Mouse (Mus musculus) lung, postnatal 4 days (tissue): ENCODE data around the gene Tollip.

Source experiments
- DNase-seq, 2 experiments: peaks; one replicate each; pipeline ENCODE4 v3.0.0; 2021

Gene Tollip

GRCm38 (mm10) chr7:141918407-141918806 lies at the start of gene Tollip:
TSS of gene Tollip (minus strand) at chr7:141918507.
- no peak for DNase-seq

DNA sequence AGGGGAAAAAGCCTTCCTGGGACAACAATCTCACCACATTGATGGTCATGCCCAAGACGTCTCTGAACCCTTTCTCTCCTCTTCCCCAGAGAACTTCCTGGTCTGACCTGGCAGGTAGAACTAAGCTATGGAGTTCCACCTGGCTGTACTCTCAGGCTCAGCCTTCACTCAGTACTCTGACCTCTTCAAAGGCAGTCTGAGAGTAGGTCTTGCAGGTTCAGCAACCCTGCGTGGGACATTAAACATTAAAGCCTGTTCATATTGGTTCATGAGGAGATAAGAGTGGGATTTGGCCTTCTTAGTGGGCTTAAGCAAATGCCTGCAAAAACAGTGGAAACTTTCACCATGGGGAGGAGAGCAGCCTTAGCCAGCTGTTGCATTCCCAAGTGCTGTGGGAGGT lies 48.0 kb upstream of the Tollip start:
- no peak for DNase-seq

DNA sequence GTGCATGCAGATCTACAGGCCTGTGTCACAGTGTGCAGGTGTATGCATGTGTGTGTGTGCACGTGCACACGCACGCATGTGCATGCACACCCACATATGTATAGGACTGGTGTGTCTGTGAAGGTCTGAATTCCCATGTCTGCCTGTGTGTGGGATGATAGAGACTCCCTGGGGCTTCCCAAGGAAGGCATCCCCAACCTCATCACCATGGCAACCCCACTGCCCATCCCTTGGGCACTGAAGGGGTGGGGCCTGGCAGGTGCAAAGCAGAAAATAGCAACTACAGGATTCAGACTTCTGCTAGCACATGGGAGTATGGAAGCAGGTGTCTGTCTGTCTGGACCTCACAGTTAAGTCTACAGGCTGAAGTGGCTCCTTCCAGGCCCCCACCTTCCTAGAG lies 44.2 kb upstream of the Tollip start:
- no peak for DNase-seq

GRCm38 (mm10) chr7:141961491-141961890 lies 43.2 kb upstream of the Tollip start:
- DNase-seq = no peak

DNA sequence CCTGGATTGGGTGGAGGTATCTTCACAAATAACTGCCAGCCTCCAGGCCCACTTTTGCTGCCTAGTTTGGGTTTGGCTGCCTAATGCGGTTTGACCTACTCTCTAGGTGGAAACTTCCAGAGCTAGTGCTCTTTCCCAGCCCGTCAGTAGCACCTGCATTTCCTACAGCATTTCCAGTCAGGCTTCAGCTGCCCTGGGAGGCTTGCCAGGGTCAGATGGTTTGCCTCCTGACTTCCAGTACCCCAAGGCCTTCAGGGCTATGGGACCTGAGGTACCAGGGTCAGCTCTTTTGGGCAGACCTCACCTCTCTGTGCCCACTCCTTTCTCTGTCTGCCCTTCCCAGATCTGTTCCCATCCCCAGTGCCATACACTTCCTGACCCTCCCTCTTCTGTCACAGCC lies 42.6 kb upstream of the Tollip start:
- no peak for DNase-seq

GRCm38 (mm10) chr7:141959133-141959532 lies 40.8 kb upstream of the Tollip start:
- peak in 1 of 2 experiments; percentile 20 for DNase-seq

- DNase-seq = no peak
Measured at GRCm38 (mm10) chr7:141958211-141958610, 39.9 kb upstream of the Tollip start.

- DNase-seq = no peak
Measured at GRCm38 (mm10) chr7:141957524-141958051, 39.3 kb upstream of the Tollip start.

DNA sequence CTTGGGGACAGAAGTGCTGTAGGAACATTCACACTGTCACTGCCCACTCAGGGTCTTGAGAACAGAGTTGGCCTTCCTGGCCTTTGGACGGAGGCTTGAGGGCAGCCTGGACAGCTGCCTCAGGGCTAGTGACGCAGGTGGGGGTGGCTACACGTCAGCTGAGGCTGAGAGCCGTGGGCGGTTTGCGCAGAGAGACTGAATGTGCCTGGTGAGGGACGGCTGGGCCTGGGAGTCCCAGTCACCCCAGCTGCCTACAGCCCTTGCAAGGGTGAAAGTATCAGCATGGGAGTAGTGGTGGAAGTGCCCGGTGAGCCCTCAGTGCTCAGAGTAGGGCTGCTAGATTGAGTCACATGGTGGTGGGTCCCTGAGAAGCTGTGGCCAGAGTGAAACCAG lies 37.9 kb upstream of the Tollip start:
- DNase-seq = no peak

DNA sequence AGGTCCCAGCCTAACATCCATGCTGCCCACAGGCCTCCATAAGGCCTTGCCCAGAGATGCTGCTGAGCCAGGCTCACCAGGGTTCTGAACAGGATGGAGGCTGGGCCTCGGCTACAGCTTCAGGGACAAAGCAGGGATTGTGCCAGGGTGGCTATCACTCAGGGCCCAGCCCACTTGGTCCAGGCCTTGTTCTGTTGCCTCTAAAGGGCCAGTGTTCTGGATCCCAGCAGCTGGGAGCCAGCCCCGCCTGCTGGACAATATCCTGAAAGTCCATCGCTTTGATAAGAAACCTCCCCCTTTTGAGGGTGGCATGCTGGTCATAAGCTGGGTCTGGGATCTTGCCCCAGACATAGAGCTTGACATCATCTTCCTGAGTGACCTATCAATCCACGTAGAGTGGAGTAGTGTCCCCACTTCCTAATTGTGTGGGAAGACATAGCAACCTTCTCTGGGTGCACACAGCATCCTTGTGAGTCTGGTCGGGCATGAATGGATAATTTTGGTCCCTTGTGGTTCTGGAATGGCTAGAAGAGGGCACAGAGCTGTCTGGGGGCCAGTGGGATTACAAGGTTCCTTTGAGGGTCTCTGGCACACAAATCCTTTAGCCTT lies 37.4 kb upstream of the Tollip start:
- DNase-seq = no peak

DNA sequence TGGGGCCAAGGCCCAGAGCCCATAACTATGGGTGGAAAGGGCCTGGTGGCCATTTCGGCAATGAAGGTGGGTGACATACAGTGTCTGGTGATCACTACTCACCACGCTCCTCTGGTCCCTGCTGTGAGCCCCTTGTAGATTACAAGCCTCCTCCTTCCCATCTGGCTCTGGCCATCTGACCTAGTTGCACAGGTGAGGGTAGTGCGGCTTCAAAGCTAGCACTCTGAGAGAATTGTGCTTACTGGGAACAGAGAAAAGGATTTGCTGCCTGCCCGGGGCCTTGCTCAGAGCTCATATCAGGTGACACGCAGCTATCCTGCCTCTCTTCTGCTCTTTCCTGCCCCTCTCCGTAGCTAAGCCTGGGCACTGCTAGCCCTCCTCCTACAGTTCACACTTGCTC lies 35.3 kb upstream of the Tollip start:
- DNase-seq = no peak

- no peak for DNase-seq
Measured at GRCm38 (mm10) chr7:141952920-141953319, 34.6 kb upstream of the Tollip start.

- no peak for DNase-seq
Measured at GRCm38 (mm10) chr7:141951821-141952220, 33.5 kb upstream of the Tollip start.

GRCm38 (mm10) chr7:141950104-141951013 lies 32.1 kb upstream of the Tollip start:
- peak; percentile 6 to 30 for DNase-seq

DNA sequence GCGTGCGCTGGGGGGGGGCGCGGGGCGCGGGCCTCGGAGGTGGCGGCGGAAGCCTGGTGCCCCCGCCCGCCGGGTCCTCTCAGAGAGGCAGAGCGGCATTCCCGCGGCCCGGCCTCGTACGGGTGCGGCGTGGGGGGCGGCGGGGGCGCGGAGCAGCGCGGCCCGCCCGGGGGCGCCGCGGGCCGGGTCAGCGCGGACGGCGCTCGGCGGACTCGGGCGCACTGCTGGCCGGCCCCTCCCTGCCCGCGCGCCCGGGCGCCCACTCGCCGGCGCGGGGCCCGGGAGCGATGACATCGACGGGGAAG lies 31.4 kb upstream of the Tollip start:
- DNase-seq = no peak

- peak; percentile 96 for DNase-seq
Measured at GRCm38 (mm10) chr7:141948906-141949798, 30.8 kb upstream of the Tollip start, which contains the start of gene Brsk2. TSS of gene Brsk2 (plus strand) at chr7:141949751.

DNA sequence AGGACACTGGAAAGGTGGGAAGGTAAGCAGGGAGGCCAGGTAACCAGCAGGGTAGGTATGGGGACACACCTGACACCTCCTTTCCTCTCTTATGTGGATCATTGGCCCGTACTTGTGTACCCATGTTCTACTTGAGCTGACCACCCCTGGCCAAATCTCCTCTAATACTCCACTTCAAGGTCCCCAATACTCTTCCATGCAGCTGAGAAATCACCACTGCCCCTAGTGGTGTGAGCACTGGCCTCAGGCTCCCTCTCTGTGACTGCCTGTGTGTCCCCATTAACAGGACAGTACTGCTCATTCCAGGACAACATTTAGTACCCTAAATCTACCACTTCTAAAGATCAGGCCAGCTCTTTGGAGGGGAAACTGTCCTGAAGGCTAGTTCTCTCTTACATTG lies 29.7 kb upstream of the Tollip start:
- DNase-seq = no peak

GRCm38 (mm10) chr7:141947512-141947911 lies 29.2 kb upstream of the Tollip start:
- DNase-seq = no peak

DNA sequence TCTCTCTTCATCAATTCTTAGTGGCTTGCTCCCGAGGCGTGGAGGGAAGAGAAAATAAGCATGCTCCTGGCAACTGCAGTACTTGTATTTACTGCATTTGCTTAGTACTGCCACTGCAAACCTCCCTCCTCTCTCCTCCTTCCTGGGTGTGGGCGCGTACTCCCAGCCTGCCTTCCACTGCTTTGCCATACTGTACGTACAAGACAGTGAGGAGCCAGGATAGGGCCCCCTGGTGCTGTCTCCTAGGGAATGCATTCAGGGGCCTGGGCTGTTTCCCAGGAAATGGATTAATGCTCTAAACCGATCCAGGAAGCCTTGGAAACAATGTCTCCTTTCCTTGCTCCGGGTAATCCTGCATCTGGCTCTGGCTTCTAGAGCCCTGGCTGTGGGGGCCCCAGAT lies 27.6 kb upstream of the Tollip start:
- DNase-seq = peak in 1 of 2 experiments; percentile 18

DNA sequence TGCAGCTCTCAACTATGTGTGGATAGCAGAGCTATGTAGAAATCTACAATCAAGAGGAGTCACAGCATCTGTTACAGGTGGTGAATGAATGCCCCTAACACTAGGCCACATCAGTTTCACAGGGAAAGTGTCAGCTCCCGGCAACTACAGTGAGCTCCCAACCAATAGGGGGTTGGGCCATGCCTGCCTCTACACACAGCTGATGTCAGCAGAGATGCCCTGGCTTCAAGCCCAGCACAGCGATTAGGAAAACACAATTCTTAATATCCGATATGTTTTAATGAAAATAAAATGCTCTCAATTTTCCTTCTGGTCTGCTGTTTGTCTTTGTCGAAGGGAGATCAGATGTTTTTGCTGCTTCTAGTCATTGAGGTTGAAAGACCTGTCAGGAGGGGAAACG lies 25.1 kb upstream of the Tollip start:
- no peak for DNase-seq

- no peak for DNase-seq
Measured at GRCm38 (mm10) chr7:141934951-141935350, 16.6 kb upstream of the Tollip start.

GRCm38 (mm10) chr7:141934128-141934898 lies 16.0 kb upstream of the Tollip start:
- no peak for DNase-seq
